Mouse (Mus musculus) right cerebral cortex, adult 2 months (tissue): ENCODE results near the gene Thap3.

Source experiments
- DNase-seq, 2 experiments: peaks; one replicate each; pipeline ENCODE4 v3.0.0; 2021 to 2022; ENCODE audit warnings: low spot score in 2 of 2

The Thap3 gene

GRCm38 (mm10) chr4:151985886-151986285 is 2.9 kb downstream of the Thap3 start:
- no peak for DNase-seq

GRCm38 (mm10) chr4:151983560-151983959 is 5.2 kb downstream of the Thap3 start:
- DNase-seq: no peak

- no peak for DNase-seq
Measured at GRCm38 (mm10) chr4:151983043-151983442, 5.8 kb downstream of the Thap3 start.

- DNase-seq: peak; percentile 86 to 88
Measured at GRCm38 (mm10) chr4:151981363-151981762, 7.4 kb downstream of the Thap3 start.

- no peak for DNase-seq
Measured at GRCm38 (mm10) chr4:151980699-151981098, 8.1 kb downstream of the Thap3 start.

GRCm38 (mm10) chr4:151977748-151978147 is 11.0 kb downstream of the Thap3 start:
- DNase-seq: peak; percentile 95

GRCm38 (mm10) chr4:151975441-151975840 is 13.4 kb downstream of the Thap3 start:
- no peak for DNase-seq

GRCm38 (mm10) chr4:151972221-151972967 is 16.4 kb downstream of the Thap3 start:
- DNase-seq: peak in 1 of 2 experiments; percentile 54

GRCm38 (mm10) chr4:151968204-151968921 is 20.4 kb downstream of the Thap3 start:
- no peak for DNase-seq

- DNase-seq: no peak
Measured at GRCm38 (mm10) chr4:151962817-151963216, 26.0 kb downstream of the Thap3 start.

- DNase-seq: no peak
Measured at GRCm38 (mm10) chr4:151960513-151960854, 28.3 kb downstream of the Thap3 start.

- DNase-seq: no peak
Measured at GRCm38 (mm10) chr4:151959849-151960512, 28.8 kb downstream of the Thap3 start.

- no peak for DNase-seq
Measured at GRCm38 (mm10) chr4:151957584-151958315, 31.0 kb downstream of the Thap3 start.

GRCm38 (mm10) chr4:151955791-151956190 is 33.0 kb downstream of the Thap3 start:
- DNase-seq: no peak

- DNase-seq: no peak
Measured at GRCm38 (mm10) chr4:151953209-151953608, 35.6 kb downstream of the Thap3 start.

GRCm38 (mm10) chr4:151948497-151949471 is 40.0 kb downstream of the Thap3 start:
- no peak for DNase-seq

GRCm38 (mm10) chr4:151946211-151946610 is 42.6 kb downstream of the Thap3 start:
- no peak for DNase-seq

GRCm38 (mm10) chr4:151938089-151938488 is 50.7 kb downstream of the Thap3 start:
- DNase-seq: no peak

- DNase-seq: no peak
Measured at GRCm38 (mm10) chr4:151937441-151937840, 51.4 kb downstream of the Thap3 start.

- no peak for DNase-seq
Measured at GRCm38 (mm10) chr4:151934215-151934572, 54.6 kb downstream of the Thap3 start.
